Comparison of ENCODE assay signal across 20 mouse cellular contexts in genomic region chr4:145209690-145210088, GRCm38 (mm10). TPM values are rescaled to one million over a fixed set of nuclear protein-coding genes. Genes with fewer than 3 reads are reported as not detected.
DNase-seq lines count a peak whose midpoint lies in the region; ATAC-seq and TF ChIP-seq lines count a peak whose summit lies in the region.
"Had no signal": no experiment of that assay in that cellular context is flagged by ENCODE, and none has a peak within 500 bp of the region (broad histone marks: within the 10 kb centered on the region; RNA-seq: fewer than 3 reads in every experiment).

No protein-coding gene starts in this region.

- peaks cover 22% of the 10 kb centered on the region for H3K4me1 ChIP-seq in thymus, adult 2 months (replicated peaks; ENCODE audit: control insufficient read depth, insufficient read depth, low read length)
- peaks cover 11% of the 10 kb centered on the region; the same call in 1 of the 2 replicates for H3K4me1 ChIP-seq in embryonic fibroblast, embryonic 13.5 days (ENCODE audit: control insufficient read depth, insufficient read depth, low read length)
- peaks cover 2% of the 10 kb centered on the region for H3K4me1 ChIP-seq in hindbrain, embryonic 10.5 days (replicated peaks)
- H3K4me1 ChIP-seq: midbrain, embryonic 13.5 days; neural tube, embryonic 12.5 days had no signal

- no peak for TF ChIP-seq CTCF in thymus, adult 2 months (IDR thresholded peaks at IDR 0.05; ENCODE audit: borderline replicate concordance, control insufficient read depth, extremely low read depth, insufficient read depth, low read length, poor library complexity)
- no peak for TF ChIP-seq CTCF in embryonic fibroblast, embryonic 13.5 days (IDR thresholded peaks at IDR 0.05; ENCODE audit: borderline replicate concordance, insufficient read depth, low read length)

- peak; percentile 26 for DNase-seq in embryo, embryonic 10.5 days (ENCODE audit: low spot score)
- no peak for DNase-seq in embryo, embryonic 9.5 days (ENCODE audit: extremely low spot score)
- DNase-seq in thymus, adult 2 months = no peak
- no peak for DNase-seq in thymus, postnatal 36 days
- no peak for DNase-seq in hindbrain, embryonic 10.5 days (ENCODE audit: low spot score)
- no peak for DNase-seq in kidney, adult 18-20 months
- DNase-seq: cerebellum, adult 11 months; cerebellum, adult 9-11 months; heart, postnatal 4 days; kidney, postnatal 10 days; right cerebral cortex, postnatal 14 days had no signal

- no peak for TF ChIP-seq POLR2A in thymus, adult 2 months (IDR thresholded peaks at IDR 0.05; ENCODE audit: control insufficient read depth, extremely low read depth, insufficient read depth, low read length, poor library complexity)
- TF ChIP-seq POLR2A in embryonic fibroblast, embryonic 13.5 days (IDR thresholded peaks at IDR 0.05; ENCODE audit: low read depth, low read length) = no peak

- no peak for ATAC-seq in megakaryocyte, adult 5-6 weeks (ENCODE audit: poor library complexity, severe bottlenecking)
- ATAC-seq: hindbrain, embryonic 16.5 days; midbrain, embryonic 13.5 days had no signal

- 0 out of 2 replicates have a peak overlapping the region, but pooled peaks have one; percentile 11 for H3K27ac ChIP-seq in thymus, adult 2 months (ENCODE audit: control insufficient read depth, insufficient read depth, low read length)
- peak overlapping the region; percentile 10; the same call in 1 of the 2 replicates for H3K27ac ChIP-seq in embryonic fibroblast, embryonic 13.5 days (ENCODE audit: insufficient read depth, low read length)
- no peak overlapping the region for H3K27ac ChIP-seq in hindbrain, embryonic 10.5 days
- H3K27ac ChIP-seq: heart, embryonic 10.5 days; layer of hippocampus, adult 2 months; limb, embryonic 12.5 days; midbrain, embryonic 13.5 days; neural tube, embryonic 12.5 days; stomach, postnatal 0 days had no signal

- H3K36me3 ChIP-seq in thymus, adult 2 months (ENCODE audit: control insufficient read depth, insufficient read depth, low read length) = no peaks in the 10 kb centered on the region
- no peaks in the 10 kb centered on the region for H3K36me3 ChIP-seq in hindbrain, embryonic 10.5 days
- H3K36me3 ChIP-seq: heart, embryonic 10.5 days; limb, embryonic 12.5 days; midbrain, embryonic 13.5 days; neural tube, embryonic 12.5 days had no signal

- 84% methylated on average over 5 of the region's 5 CpGs for WGBS in thymus, adult 2 months
- 26% methylated on average over 5 of the region's 5 CpGs for WGBS in hindbrain, embryonic 10.5 days

- H3K4me3 ChIP-seq in thymus, adult 2 months (ENCODE audit: control insufficient read depth, insufficient read depth, low read length) = no peak overlapping the region
- H3K4me3 ChIP-seq in embryonic fibroblast, embryonic 13.5 days (ENCODE audit: insufficient read depth, low read length) = no peak overlapping the region
- H3K4me3 ChIP-seq in hindbrain, embryonic 10.5 days = no peak overlapping the region
- H3K4me3 ChIP-seq: heart, embryonic 10.5 days; layer of hippocampus, adult 2 months; limb, embryonic 12.5 days; midbrain, embryonic 13.5 days; neural tube, embryonic 12.5 days had no signal

- no peaks in the 10 kb centered on the region for H3K27me3 ChIP-seq in thymus, adult 2 months (ENCODE audit: control insufficient read depth, insufficient read depth, low read length)
- H3K27me3 ChIP-seq in hindbrain, embryonic 10.5 days (ENCODE audit: insufficient read depth, poor library complexity, severe bottlenecking) = no peaks in the 10 kb centered on the region
- H3K27me3 ChIP-seq: limb, embryonic 12.5 days; midbrain, embryonic 13.5 days; neural tube, embryonic 12.5 days had no signal

- no peaks in the 10 kb centered on the region for H3K9me3 ChIP-seq in hindbrain, embryonic 10.5 days
- H3K9me3 ChIP-seq: heart, embryonic 10.5 days; limb, embryonic 12.5 days; midbrain, embryonic 13.5 days; neural tube, embryonic 12.5 days had no signal

RNA-seq across cellular contexts. Expression of gene Vps13d, which starts 14.9 kb away (rescaled TPM):
- polyA plus RNA-seq in thymus, adult 2 months (2012; rRNA removed) = 22.5 and 23.5 TPM in 2 replicates
- 19.4 and 28.9 TPM in 2 replicates for polyA plus RNA-seq in embryonic fibroblast, embryonic 13.5 days (2011; ENCODE audit: insufficient read length, low read depth, missing spikeins)
- total RNA-seq in megakaryocyte, adult 5-6 weeks (2015) = 22.2 and 24.0 TPM in 2 replicates
- 40.0 and 59.4 TPM in 2 replicates for total RNA-seq in megakaryocyte, adult 5-6 weeks (2017)
- polyA plus RNA-seq in hindbrain, embryonic 10.5 days (2016; fragmentation: Nextera tagmentation; extraction: Ambion mirVana) = 4.9 and 6.1 TPM in 2 replicates

RNA-seq across cellular contexts. Expression of gene Tnfrsf1b, which starts 37.0 kb away (rescaled TPM):
- 46.5 and 48.1 TPM in 2 replicates for polyA plus RNA-seq in thymus, adult 2 months (2012; rRNA removed)
- polyA plus RNA-seq in embryonic fibroblast, embryonic 13.5 days (2011; ENCODE audit: insufficient read length, low read depth, missing spikeins) = 30.2 and 40.7 TPM in 2 replicates
- total RNA-seq in megakaryocyte, adult 5-6 weeks (2015) = 107 and 112 TPM in 2 replicates
- total RNA-seq in megakaryocyte, adult 5-6 weeks (2017) = 113 and 122 TPM in 2 replicates
- 2.8 and 3.1 TPM in 2 replicates for polyA plus RNA-seq in hindbrain, embryonic 10.5 days (2016; fragmentation: Nextera tagmentation; extraction: Ambion mirVana)
